Mouse (Mus musculus) CH12.LX (cell line): ENCODE results near the gene Lurap1. TPM values are rescaled to one million over a fixed set of nuclear protein-coding genes. Genes with fewer than 3 reads are reported as not detected.
A peak's percentile ranks its signal among the peaks of the same experiment; 100 is the strongest.

ENCODE experiments used
- DNase-seq: peaks from one replicate; pipeline ENCODE4 v3.0.0-alpha.2; 2013; ENCODE audit errors: extremely low read depth
- H3K27ac ChIP-seq: 2 replicates; pipeline ENCODE4 v1.5.1; 2012; ENCODE audit warnings: low read depth, mild to moderate bottlenecking, control low read depth, moderate library complexity; ENCODE audit not compliant: insufficient read depth
- H3K27me3 ChIP-seq: replicated peaks from 2 replicates; pipeline ENCODE3; 2012; ENCODE audit warnings: inconsistent platforms
- H3K36me3 ChIP-seq, 2 experiments: replicated peaks in 1 of 2; 2 replicates each; pipeline versions ENCODE3 to v1.6.1; 2012; ENCODE audit warnings: inconsistent platforms in 1 of 2, low read length in 1 of 2, mild to moderate bottlenecking in 1 of 2, mixed read lengths in 1 of 2, moderate library complexity in 1 of 2; ENCODE audit not compliant: control insufficient read depth in 1 of 2, insufficient read depth in 1 of 2
- H3K4me1 ChIP-seq, 2 experiments: 2 replicates each; pipeline ENCODE4 v1.6.1; 2012; ENCODE audit warnings: inconsistent platforms in 1 of 2, moderate library complexity in 1 of 2; ENCODE audit not compliant: insufficient read depth in 2 of 2, control insufficient read depth in 1 of 2
- H3K4me2 ChIP-seq: 2 replicates; pipeline ENCODE4 v1.6.1; 2012; ENCODE audit warnings: low read depth, mild to moderate bottlenecking, control low read depth; ENCODE audit not compliant: poor library complexity, insufficient read depth, severe bottlenecking
- H3K4me3 ChIP-seq, 3 experiments: fragments of 150-350 bp in 1 of 3; sonication (generic) in 1 of 3; replicated peaks in 1 of 3; 2 replicates each; pipeline versions ENCODE3 to v1.5.1; 2011 to 2012; ENCODE audit warnings: low read depth in 2 of 3, low read length in 2 of 3, mild to moderate bottlenecking in 2 of 3, moderate library complexity in 2 of 3, control low read depth in 1 of 3, improper control_type of control experiment in 1 of 3, inconsistent platforms in 1 of 3, mixed read lengths in 1 of 3; ENCODE audit not compliant: poor library complexity in 1 of 3
- H3K79me2 ChIP-seq: replicated peaks from 2 replicates; pipeline ENCODE4 v1.6.1; 2012; ENCODE audit warnings: mild to moderate bottlenecking, moderate library complexity; ENCODE audit not compliant: control insufficient read depth, poor library complexity, insufficient read depth, severe bottlenecking; ENCODE audit errors: extremely low read depth
- H3K9ac ChIP-seq: 2 replicates; pipeline ENCODE4 v1.6.1; 2012; ENCODE audit warnings: low read depth, mild to moderate bottlenecking, control low read depth, moderate library complexity; ENCODE audit not compliant: insufficient read depth
- H3K9me3 ChIP-seq: replicated peaks from 2 replicates; pipeline ENCODE3; 2012; ENCODE audit warnings: low read length, inconsistent platforms, mixed read lengths
- BHLHE40 ChIP-seq: IDR thresholded peaks from 2 replicates; pipeline ENCODE4 v1.6.1; 2011; ENCODE audit warnings: mild to moderate bottlenecking, low read depth, low read length, improper control_type of control experiment
- CHD1 ChIP-seq: IDR thresholded peaks from 2 replicates; pipeline ENCODE4 v1.6.1; 2012; ENCODE audit warnings: low read depth, low read length, improper control_type of control experiment, inconsistent platforms
- CHD2 ChIP-seq: IDR thresholded peaks from 2 replicates; pipeline ENCODE4 v1.6.1; 2011; ENCODE audit warnings: low read length, improper control_type of control experiment
- CTCF ChIP-seq, 2 experiments: IDR thresholded peaks in 1 of 2; conservative IDR thresholded peaks in 1 of 2; 2 replicates each; pipeline ENCODE4 v1.5.1; 2011 to 2012; ENCODE audit warnings: low read depth in 2 of 2, low read length in 2 of 2, improper control_type of control experiment in 1 of 2, inconsistent platforms in 1 of 2, mild to moderate bottlenecking in 1 of 2, moderate library complexity in 1 of 2
- ELF1 ChIP-seq: IDR thresholded peaks from 2 replicates; pipeline ENCODE4 v1.6.1; 2014; ENCODE audit warnings: low read depth, mild to moderate bottlenecking, inconsistent platforms, low read length, improper control_type of control experiment
- EP300 ChIP-seq: IDR thresholded peaks from 2 replicates; pipeline ENCODE4 v1.6.1; 2011; ENCODE audit warnings: low read length, improper control_type of control experiment
- ETS1 ChIP-seq: conservative IDR thresholded peaks from 2 replicates; pipeline ENCODE4 v1.6.1; 2012; ENCODE audit warnings: low read depth, mild to moderate bottlenecking, inconsistent platforms, low read length, improper control_type of control experiment, moderate library complexity
- GABPA ChIP-seq: IDR thresholded peaks from 2 replicates; pipeline ENCODE4 v1.6.1; 2012; ENCODE audit warnings: low read depth, low read length, improper control_type of control experiment, inconsistent platforms; ENCODE audit not compliant: insufficient replicate concordance
- HCFC1 ChIP-seq: IDR thresholded peaks from 2 replicates; pipeline ENCODE4 v1.6.1; 2012; ENCODE audit warnings: low read depth, mild to moderate bottlenecking, inconsistent platforms, low read length, improper control_type of control experiment
- JUN ChIP-seq: IDR thresholded peaks from 2 replicates; pipeline ENCODE4 v1.6.1; 2011; ENCODE audit warnings: low read depth, mild to moderate bottlenecking, low read length, improper control_type of control experiment, moderate library complexity; ENCODE audit not compliant: insufficient read depth
- JUND ChIP-seq: conservative IDR thresholded peaks from 2 replicates; pipeline ENCODE4 v1.6.1; 2011; ENCODE audit warnings: low read depth, low read length, improper control_type of control experiment
- KAT2A ChIP-seq: IDR thresholded peaks from 2 replicates; pipeline ENCODE4 v1.6.1; 2012; ENCODE audit warnings: low read length, improper control_type of control experiment, inconsistent platforms; ENCODE audit not compliant: insufficient replicate concordance
- MAX ChIP-seq: IDR thresholded peaks from 2 replicates; pipeline ENCODE4 v1.6.1; 2011; ENCODE audit warnings: low read length, improper control_type of control experiment
- MAZ ChIP-seq: IDR thresholded peaks from 2 replicates; pipeline ENCODE4 v1.6.1; 2012; ENCODE audit warnings: low read depth, mild to moderate bottlenecking, inconsistent platforms, low read length, improper control_type of control experiment, moderate library complexity
- MEF2A ChIP-seq: IDR thresholded peaks from 2 replicates; pipeline ENCODE4 v1.6.1; 2014; ENCODE audit warnings: low read depth, mild to moderate bottlenecking, inconsistent platforms, low read length, improper control_type of control experiment, borderline replicate concordance
- MYC ChIP-seq: IDR thresholded peaks from 2 replicates; pipeline ENCODE4 v1.6.1; 2011; ENCODE audit warnings: low read depth, mild to moderate bottlenecking, improper control_type of control experiment, low read length
- NELFE ChIP-seq: IDR thresholded peaks from 2 replicates; pipeline ENCODE4 v1.6.1; 2011; ENCODE audit warnings: low read depth, low read length, improper control_type of control experiment
- NRF1 ChIP-seq: IDR thresholded peaks from 2 replicates; pipeline ENCODE4 v1.6.1; 2014; ENCODE audit warnings: low read depth, mild to moderate bottlenecking, inconsistent platforms, low read length, improper control_type of control experiment, moderate library complexity
- PAX5 ChIP-seq: IDR thresholded peaks from 2 replicates; pipeline ENCODE4 v1.6.1; 2012; ENCODE audit warnings: low read length, inconsistent platforms, mixed read lengths
- POLR2A ChIP-seq: IDR thresholded peaks from 2 replicates; pipeline ENCODE4 v1.6.1; 2011; ENCODE audit warnings: low read depth, mild to moderate bottlenecking, improper control_type of control experiment, low read length
- RAD21 ChIP-seq: IDR thresholded peaks from 2 replicates; pipeline ENCODE4 v1.6.1; 2011; ENCODE audit warnings: low read depth, mild to moderate bottlenecking, low read length, improper control_type of control experiment, moderate library complexity
- RCOR1 ChIP-seq: conservative IDR thresholded peaks from 2 replicates; pipeline ENCODE4 v1.6.1; 2012; ENCODE audit warnings: low read depth, mild to moderate bottlenecking, inconsistent platforms, low read length, improper control_type of control experiment
- SMC3 ChIP-seq: IDR thresholded peaks from 2 replicates; pipeline ENCODE4 v1.6.1; 2011; ENCODE audit warnings: low read depth, low read length, improper control_type of control experiment
- TCF12 ChIP-seq: IDR thresholded peaks from 2 replicates; pipeline ENCODE4 v1.6.1; 2014; ENCODE audit warnings: low read depth, mild to moderate bottlenecking, inconsistent platforms, low read length, improper control_type of control experiment
- USF1 ChIP-seq: IDR thresholded peaks from 2 replicates; pipeline ENCODE4 v1.6.1; 2014; ENCODE audit warnings: low read depth, mild to moderate bottlenecking, inconsistent platforms, low read length, improper control_type of control experiment
- USF2 ChIP-seq: conservative IDR thresholded peaks from 2 replicates; pipeline ENCODE4 v1.6.1; 2011; ENCODE audit warnings: low read depth, low read length, improper control_type of control experiment
- ZC3H11A ChIP-seq: IDR thresholded peaks from 2 replicates; pipeline ENCODE4 v1.6.1; 2012; ENCODE audit warnings: low read depth, mild to moderate bottlenecking, inconsistent platforms, low read length, improper control_type of control experiment
- dilution Hi-C: fragments of 300-500 bp; cut with MboI; formaldehyde crosslinking; loops from 2 replicates; pipeline ENCODE4 v1.14.3; 2020; ENCODE audit warnings: low sequenced_read_pairs; ENCODE audit not compliant: extremely low pct_unique_long_range_greater_than_20kb, extremely low pct_ligation_motif_present
- in situ Hi-C: fragments of 300-500 bp; cut with MboI; formaldehyde crosslinking; loops from 3 replicates; pipeline ENCODE4 v1.14.3; 2019; ENCODE audit warnings: low sequenced_read_pairs, low pct_ligation_motif_present, low pct_unique_long_range_greater_than_20kb, mixed read lengths
- polyA plus RNA-seq: library from polyadenylated mRNA; unstranded; fragments of >175 nt; gene quantifications from 2 replicates; pipeline ENCODE4 v1.2.1, GENCODE M21; 2012; ENCODE audit warnings: low read depth; ENCODE audit not compliant: insufficient read length
- total RNA-seq, 2 experiments: library from RNA; depleted of rRNA; stranded (reverse); fragments of 300-350 nt in 1 of 2; fragments of >200 nt in 1 of 2; gene quantifications; 2 replicates each; pipeline ENCODE4 v1.2.3; 2012 to 2014

The Lurap1 gene
- total and polyA plus RNA-seq, 3 experiments, result 0.10 TPM; not detected in 2

GRCm38 (mm10) chr4:116167404-116167803 is 16.3 kb upstream of the Lurap1 start, which contains the start of gene Tspan1:
Gene Tspan1, minus strand, starts transcription at chr4:116167601.
- dilution Hi-C loops (no loop called here), in situ Hi-C loops (loop anchor here (25.0 kb wide), 2 partner anchors 170 to 645 kb away; partner anchors contain the start of genes Hpdl, Mutyh and Toe1)
- H3K36me3 ChIP-seq, result peaks cover 0 to 16% of the 10 kb centered on the region in 2 experiments
- TF ChIP-seq PAX5 (no peak), JUND (no peak), GABPA (no peak), POLR2A (no peak), EP300 (no peak), TCF12 (no peak), RAD21 (peak; percentile 36), NELFE (no peak), CHD2 (no peak), MAX (no peak), MYC (no peak), HCFC1 (no peak), MEF2A (no peak), CHD1 (no peak), ELF1 (no peak), RCOR1 (no peak), ZC3H11A (no peak), BHLHE40 (no peak), CTCF (conservative IDR thresholded peaks at IDR 0.05 in 1 of 2, IDR thresholded peaks at IDR 0.05 in 1 of 2; ENCODE audit: low read depth in 2 of 2, low read length in 2 of 2) (peak in 1 of 2 experiments; percentile 60; a peak in 2 of 4 replicates), USF1 (no peak), JUN (no peak), NRF1 (no peak), MAZ (no peak), KAT2A (no peak), ETS1 (no peak), SMC3 (peak; percentile 38), USF2 (no peak)
- no peak for DNase-seq
- no peak within 1 kb of the TSS for H3K27ac ChIP-seq
- H3K4me1 ChIP-seq, result peaks cover 5 to 25% of the 10 kb centered on the region in 2 experiments
- no peaks in the 10 kb centered on the region for H3K27me3 ChIP-seq
- H3K79me2 ChIP-seq, result no peaks in the 10 kb centered on the region
- H3K4me2 ChIP-seq, result no peak within 1 kb of the TSS
- H3K4me3 ChIP-seq, result no peak within 1 kb of the TSS
- H3K9ac ChIP-seq, result no peak within 1 kb of the TSS
- no peaks in the 10 kb centered on the region for H3K9me3 ChIP-seq
